Mouse (Mus musculus) hindbrain, embryonic 14.5 days (tissue): ENCODE results near the gene Zfp30. TPM values are rescaled to one million over a fixed set of nuclear protein-coding genes. Genes with fewer than 3 reads are reported as not detected.

Experiments
- ATAC-seq: fragments of 200-750 bp; cut with Nextera tagmentation; 2 replicates; pipeline ENCODE4 v1.8.0; 2017; ENCODE audit warnings: moderate number of reproducible peaks, mild to moderate bottlenecking, moderate TSS enrichment, moderate library complexity; ENCODE audit not compliant: low FRiP score
- DNase-seq: peaks from one replicate; pipeline ENCODE4 v3.0.0-alpha.2; 2015; ENCODE audit warnings: low spot score
- H3K27ac ChIP-seq: fragments of 300-500 bp; sonication (generic); 2 replicates; pipeline ENCODE4 v1.5.1; 2014; ENCODE audit warnings: mild to moderate bottlenecking, moderate library complexity
- H3K27me3 ChIP-seq: fragments of 300-500 bp; sonication (generic); 2 replicates; pipeline ENCODE4 v1.6.1; 2014; ENCODE audit warnings: mild to moderate bottlenecking, low read length, mixed read lengths; ENCODE audit not compliant: control insufficient read depth, insufficient read depth
- H3K36me3 ChIP-seq: fragments of 300-500 bp; sonication (generic); replicated peaks from 2 replicates; pipeline ENCODE4 v1.6.1; 2014; ENCODE audit not compliant: control insufficient read depth, insufficient read depth
- H3K4me1 ChIP-seq: fragments of 300-500 bp; sonication (generic); replicated peaks from 2 replicates; pipeline ENCODE4 v1.6.1; 2014; ENCODE audit warnings: antibody characterized with exemption, low read length, mixed read lengths; ENCODE audit not compliant: control insufficient read depth, insufficient read depth
- H3K4me2 ChIP-seq: fragments of 300-500 bp; sonication (generic); replicated peaks from 2 replicates; pipeline ENCODE4 v1.6.1; 2014; ENCODE audit warnings: mild to moderate bottlenecking, moderate library complexity
- H3K4me3 ChIP-seq: fragments of 300-500 bp; sonication (generic); replicated peaks from 2 replicates; pipeline ENCODE4 v1.5.1; 2014; ENCODE audit warnings: mild to moderate bottlenecking, low read length
- H3K9ac ChIP-seq: fragments of 300-500 bp; sonication (generic); 2 replicates; pipeline ENCODE4 v1.6.1; 2014
- H3K9me3 ChIP-seq: fragments of 300-500 bp; sonication (generic); 2 replicates; pipeline ENCODE4 v1.6.1; 2016; ENCODE audit warnings: low read length; ENCODE audit not compliant: control insufficient read depth
- WGBS: fragments of 180-500 bp; shearing (Covaris S2); extraction: QIAGEN DNeasy Blood & Tissue Kit; methylation state at CpG from one replicate; pipeline ENCODE4 v1.1.7; 2014; 5-methylcytosine and 5-hydroxymethylcytosine counted together
- microRNA counts: library from miRNA; unstranded; fragments of <30 nt; microRNA quantifications from one replicate; lab custom pipeline; 2016
- microRNA-seq: library from miRNA; unstranded; fragments of <30 nt; microRNA quantifications from one replicate; pipeline ENCODE4, GENCODE M21; 2016
- polyA plus RNA-seq: library from polyadenylated mRNA; unstranded; fragments of >200 nt; fragmentation: Nextera tagmentation; extraction: Ambion mirVana; gene quantifications from 2 replicates; pipeline ENCODE4 v1.2.1, GENCODE M21; 2014

Gene Zfp30
- polyA plus RNA-seq, 1 experiment from 2014 or later = 13.1 TPM

- Histone ChIP-seq H3K9me3 (0 out of 2 replicates have a peak, but pooled peaks cover under 1% of the 10 kb centered on the region), H3K27me3 (no peaks in the 10 kb centered on the region), H3K4me1 (peaks cover 35% of the 10 kb centered on the region), H3K4me2 (peak within 1 kb of the TSS; percentile 65), H3K4me3 (peak within 1 kb of the TSS; percentile 44), H3K36me3 (no peaks in the 10 kb centered on the region), H3K27ac (peak within 1 kb of the TSS; percentile 62), H3K9ac (peak within 1 kb of the TSS; percentile 70)
- under 1% methylated on average over 26 of the region's 26 CpGs for WGBS
- DNase-seq (peak; percentile 94), ATAC-seq (peak; percentile 94)
Measured at GRCm38 (mm10) chr7:29815910-29816429, 32.2 kb downstream of the Zfp30 start, which contains the start of gene Zfp790. Gene Zfp790 (plus strand): TSS chr7:29816114.

- Histone ChIP-seq H3K9me3 (no peaks in the 10 kb centered on the region), H3K4me3 (peak overlapping the region; percentile 58), H3K27me3 (no peaks in the 10 kb centered on the region), H3K27ac (peak overlapping the region; percentile 75), H3K9ac (peak overlapping the region; percentile 68), H3K4me2 (peak overlapping the region; percentile 79), H3K4me1 (peaks cover 35% of the 10 kb centered on the region), H3K36me3 (peaks cover 9% of the 10 kb centered on the region)
- peak; percentile 90 for DNase-seq
- 2% methylated on average over 12 of the region's 12 CpGs for WGBS
- peak; percentile 75 for ATAC-seq
Measured at GRCm38 (mm10) chr7:29818619-29819254, 34.9 kb downstream of the Zfp30 start.

GRCm38 (mm10) chr7:29828001-29828400 lies 44.2 kb downstream of the Zfp30 start:
- Histone ChIP-seq H3K36me3 (peaks cover 93% of the 10 kb centered on the region), H3K4me2 (no peak overlapping the region), H3K27ac (no peak overlapping the region), H3K4me1 (no peaks in the 10 kb centered on the region), H3K4me3 (no peak overlapping the region), H3K27me3 (no peaks in the 10 kb centered on the region), H3K9me3 (no peaks in the 10 kb centered on the region), H3K9ac (no peak overlapping the region)
- 92% methylated on average over 12 of the region's 12 CpGs for WGBS
- ATAC-seq = no peak
- DNase-seq = no peak

- no peaks in the 10 kb centered on the region for H3K27me3 ChIP-seq
- H3K36me3 ChIP-seq = peaks cover 95% of the 10 kb centered on the region
- ATAC-seq = no peak
- H3K9ac ChIP-seq = no peak overlapping the region
- no peaks in the 10 kb centered on the region for H3K9me3 ChIP-seq
- H3K4me3 ChIP-seq = no peak overlapping the region
- H3K4me1 ChIP-seq = no peaks in the 10 kb centered on the region
- H3K27ac ChIP-seq = no peak overlapping the region
- WGBS = 75% methylated on average over 12 of the region's 12 CpGs
- DNase-seq = no peak
- no peak overlapping the region for H3K4me2 ChIP-seq
Measured at GRCm38 (mm10) chr7:29829804-29830203, 46.0 kb downstream of the Zfp30 start.

GRCm38 (mm10) chr7:29836816-29837215 lies 53.0 kb downstream of the Zfp30 start:
- ATAC-seq (no peak), DNase-seq (no peak)
- no peaks in the 10 kb centered on the region for H3K27me3 ChIP-seq
- WGBS = 85% methylated on average over 1 of the region's 1 CpGs
- peaks cover 36% of the 10 kb centered on the region for H3K36me3 ChIP-seq
- H3K9ac ChIP-seq = no peak overlapping the region
- H3K4me1 ChIP-seq = no peaks in the 10 kb centered on the region
- H3K4me3 ChIP-seq = no peak overlapping the region
- no peak overlapping the region for H3K27ac ChIP-seq
- H3K9me3 ChIP-seq = no peaks in the 10 kb centered on the region
- no peak overlapping the region for H3K4me2 ChIP-seq

GRCm38 (mm10) chr7:29839256-29839655 lies 55.5 kb downstream of the Zfp30 start:
- H3K36me3 ChIP-seq = peaks cover 30% of the 10 kb centered on the region
- whole genome bisulfite sequencing = 88% methylated on average over 3 of the region's 3 CpGs

GRCm38 (mm10) chr7:29842105-29842504 lies 58.3 kb downstream of the Zfp30 start:
- DNase-seq = no peak
- Histone ChIP-seq H3K4me1 (no peaks in the 10 kb centered on the region), H3K4me2 (no peak overlapping the region), H3K36me3 (peaks cover 44% of the 10 kb centered on the region), H3K4me3 (no peak overlapping the region), H3K27ac (no peak overlapping the region), H3K9ac (no peak overlapping the region), H3K9me3 (no peaks in the 10 kb centered on the region), H3K27me3 (no peaks in the 10 kb centered on the region)
- WGBS = 91% methylated on average over 1 of the region's 1 CpGs
- ATAC-seq = no peak

More at GRCm38 (mm10) chr7:29839256-29839655, 55.5 kb downstream of the Zfp30 start:
- Histone ChIP-seq H3K9ac (no peak overlapping the region), H3K27me3 (no peaks in the 10 kb centered on the region), H3K4me1 (no peaks in the 10 kb centered on the region), H3K4me3 (no peak overlapping the region), H3K27ac (no peak overlapping the region), H3K4me2 (no peak overlapping the region), H3K9me3 (no peaks in the 10 kb centered on the region)
- DNase-seq (no peak), ATAC-seq (no peak)

MicroRNAs within 50 kb of the gene (microRNA counts, 519-probe panel; counts per million panel counts)
- not detected for microRNA mmu-miR-1964 (lab: Ali Mortazavi, UCI)

Small RNA genes within 50 kb of the gene (microRNA-seq; reads per million reads assigned to microRNA genes)
- 1.8 reads per million, percentile 5 among the genes with 10 or more reads in this experiment for gene Mir1964

Other genes with a start within 250 kb of the Zfp30 start
- gene Catsperg2, start 57.0 kb upstream of the Zfp30 start, polyA plus RNA-seq = 0.17 and 0.26 TPM in 2 replicates
- 17.0 and 19.5 TPM in 2 replicates for gene Zfp84, start 15.4 kb upstream of the Zfp30 start, polyA plus RNA-seq
- gene Zfp790, start 32.1 kb downstream of the Zfp30 start, polyA plus RNA-seq = 29.4 and 31.5 TPM in 2 replicates
- 12.6 and 16.1 TPM in 2 replicates for gene Zfp940, start 69.7 kb downstream of the Zfp30 start, polyA plus RNA-seq
- gene Zfp420, start 76.0 kb downstream of the Zfp30 start, polyA plus RNA-seq = 21.7 and 23.6 TPM in 2 replicates
- gene Zfp27, start 122.6 kb downstream of the Zfp30 start, polyA plus RNA-seq = 17.5 and 18.7 TPM in 2 replicates
- 7.8 and 8.4 TPM in 2 replicates for gene Zfp383, start 124.2 kb downstream of the Zfp30 start, polyA plus RNA-seq
- gene Zfp74, start 170.1 kb downstream of the Zfp30 start, polyA plus RNA-seq = 17.7 and 23.0 TPM in 2 replicates
- 4.3 and 4.5 TPM in 2 replicates for gene Zfp568, start 200.0 kb downstream of the Zfp30 start, polyA plus RNA-seq